Mouse (Mus musculus) layer of hippocampus, adult 9-10 months (tissue): ENCODE results near the gene Olfr1173.

Experiments used
- DNase-seq: peaks from one replicate; pipeline ENCODE4 v3.0.0; 2022; ENCODE audit warnings: low spot score

The Olfr1173 gene

DNA sequence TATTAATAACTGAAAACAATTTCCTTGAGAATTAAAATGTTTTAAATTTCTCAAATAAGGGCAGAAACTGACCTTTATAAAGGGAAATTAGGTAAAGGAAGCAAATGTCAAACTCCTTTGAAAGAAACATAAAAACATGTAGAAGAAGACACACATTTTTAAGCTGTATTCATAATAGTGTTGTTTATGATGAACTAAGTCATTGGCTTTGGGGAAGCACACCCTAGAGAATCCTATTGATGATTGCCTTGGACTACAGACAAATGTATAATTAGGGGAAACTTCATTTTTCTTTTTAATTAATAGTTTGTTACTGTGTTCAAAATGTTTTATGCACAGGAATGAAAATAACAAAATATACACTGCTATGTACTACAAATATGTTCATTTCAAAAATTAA lies at the start of gene Olfr1173:
Gene Olfr1173, minus strand, starts transcription at position 101 of the 400 bp plus-strand sequence.
- DNase-seq, result no peak

DNA sequence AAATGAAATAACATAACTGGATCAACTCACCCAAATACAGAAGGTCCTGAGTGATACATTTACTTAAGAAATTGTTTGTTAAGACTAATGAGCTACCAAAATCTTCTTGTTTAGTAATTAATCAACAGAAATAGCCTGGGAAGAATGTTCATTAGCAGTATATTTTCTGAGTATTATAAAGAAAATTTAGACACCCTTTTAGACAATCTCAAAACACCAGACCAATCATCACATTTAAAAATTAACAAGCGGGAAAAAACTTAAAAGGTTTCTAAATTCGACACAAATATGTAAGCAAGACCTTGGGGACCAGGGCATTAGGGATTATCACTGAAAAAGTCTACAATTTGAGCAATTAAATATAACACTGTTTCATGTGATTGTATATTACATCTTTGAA lies 47.4 kb upstream of the Olfr1173 start, which contains the start of gene Olfr1175-ps:
Gene Olfr1175-ps, minus strand, starts transcription at position 101 of the 400 bp plus-strand sequence.
- no peak for DNase-seq

- DNase-seq, result no peak
Measured at GRCm38 (mm10) chr2:88315035-88315434, 35.4 kb upstream of the Olfr1173 start, which contains the start of gene Olfr1174-ps. TSS of gene Olfr1174-ps (minus strand) at chr2:88315135.

GRCm38 (mm10) chr2:88228234-88228633 lies 51.4 kb downstream of the Olfr1173 start, which contains the start of gene Olfr1170:
TSS of gene Olfr1170 (minus strand) at chr2:88228334.
- DNase-seq, result no peak
